Mouse (Mus musculus): ENCODE data around the gene Rnf121. TPM values are rescaled to one million over a fixed set of nuclear protein-coding genes. Genes with fewer than 3 reads are reported as not detected.

The Rnf121 gene
- total and polyA plus RNA-seq, 3 experiments = 20.7 to 23.9 (median 21.3) TPM

- Histone ChIP-seq H3K9ac (ENCODE audit: low read depth, low read length) (peak overlapping the region; percentile 77), H3K4me3 (peak overlapping the region; percentile 77), H3K4me1 (ENCODE audit: control insufficient read depth, insufficient read depth, low read length) (peaks cover 15% of the 10 kb centered on the region), H3K27ac (peak overlapping the region; percentile 98), H3K27me3 (ENCODE audit: control insufficient read depth, insufficient read depth, low read length) (no peaks in the 10 kb centered on the region), H3K36me3 (ENCODE audit: control insufficient read depth, insufficient read depth, low read length) (peaks cover 32% of the 10 kb centered on the region), H3K79me2 (replicated peaks; ENCODE audit: control insufficient read depth, insufficient read depth, low read length) (peaks cover 12% of the 10 kb centered on the region)
- DNase-seq = peak; percentile 82 to 87
- intact Hi-C loops (cut with DNase I) = loop anchor here (2.0 to 5.0 kb wide), 2 partner anchors 39 to 132 kb away; partner anchors contain the start of genes Inppl1, Lrrc51 and Numa1
- WGBS = 0% methylated on average over 19 of the region's 19 CpGs
- TF ChIP-seq CTCF (IDR thresholded peaks at IDR 0.05) (peak; percentile 23), POLR2A (IDR thresholded peaks at IDR 0.05; ENCODE audit: insufficient read depth, low read depth, low read length) (no peak; the same call in 1 of the 2 replicates)
These were observed 94.3 kb downstream of the Rnf121 start for GRCm38 (mm10) chr7:101970821-101971461.

GRCm38 (mm10) chr7:101970429-101970775, 94.9 kb downstream of the Rnf121 start:
- intact Hi-C loops (cut with DNase I) = loop anchor here (2.0 to 5.0 kb wide), 2 partner anchors 38 to 132 kb away; partner anchors contain the start of genes Inppl1, Lrrc51 and Numa1
- peak; percentile 91 to 93 for DNase-seq
- peak overlapping the region; percentile 86 for H3K9ac ChIP-seq (ENCODE audit: low read depth, low read length)
- peaks cover 11% of the 10 kb centered on the region for H3K79me2 ChIP-seq (replicated peaks; ENCODE audit: control insufficient read depth, insufficient read depth, low read length)
- peaks cover 28% of the 10 kb centered on the region for H3K36me3 ChIP-seq (ENCODE audit: control insufficient read depth, insufficient read depth, low read length)
- under 1% methylated on average over 14 of the region's 17 CpGs for WGBS
- no peak for TF ChIP-seq CTCF (IDR thresholded peaks at IDR 0.05)
- TF ChIP-seq POLR2A (IDR thresholded peaks at IDR 0.05; ENCODE audit: insufficient read depth, low read depth, low read length) = peak; percentile 49
- TF ChIP-seq EP300 (IDR thresholded peaks at IDR 0.05; ENCODE audit: insufficient read depth, low read depth, low read length) = 0 out of 2 replicates have a peak, but pooled peaks have one; percentile 20
- peaks cover 15% of the 10 kb centered on the region for H3K4me1 ChIP-seq (ENCODE audit: control insufficient read depth, insufficient read depth, low read length)
- no peaks in the 10 kb centered on the region for H3K27me3 ChIP-seq (ENCODE audit: control insufficient read depth, insufficient read depth, low read length)
- H3K4me3 ChIP-seq = peak overlapping the region; percentile 77
- peak overlapping the region; percentile 98 for H3K27ac ChIP-seq

- DNase-seq = peak; percentile 90 to 93
- TF ChIP-seq CTCF (IDR thresholded peaks at IDR 0.05) (peak; percentile 28), POLR2A (IDR thresholded peaks at IDR 0.05; ENCODE audit: insufficient read depth, low read depth, low read length) (0 out of 2 replicates have a peak, but pooled peaks have one; percentile 19), EP300 (IDR thresholded peaks at IDR 0.05; ENCODE audit: insufficient read depth, low read depth, low read length) (no peak)
- Histone ChIP-seq H3K4me3 (peak overlapping the region; percentile 77), H3K9ac (ENCODE audit: low read depth, low read length) (peak overlapping the region; percentile 86), H3K4me1 (ENCODE audit: control insufficient read depth, insufficient read depth, low read length) (peaks cover 12% of the 10 kb centered on the region), H3K79me2 (replicated peaks; ENCODE audit: control insufficient read depth, insufficient read depth, low read length) (peaks cover 9% of the 10 kb centered on the region), H3K36me3 (ENCODE audit: control insufficient read depth, insufficient read depth, low read length) (peaks cover 24% of the 10 kb centered on the region), H3K27me3 (ENCODE audit: control insufficient read depth, insufficient read depth, low read length) (no peaks in the 10 kb centered on the region), H3K27ac (peak overlapping the region; percentile 98)
- under 1% methylated on average over 49 of the region's 53 CpGs for WGBS
- intact Hi-C loops (cut with DNase I) = loop anchor here (2.0 to 5.0 kb wide), 3 partner anchors 38 to 131 kb away; partner anchors contain the start of genes Inppl1, Lrrc51, Numa1 and Tomt
These were observed 95.4 kb downstream of the Rnf121 start for GRCm38 (mm10) chr7:101969694-101970428.

Other genes starting within 250 kb of the Rnf121 start
- under 1 TPM; 0.14 to 0.34 TPM for gene Phox2a, start 247.2 kb downstream of the Rnf121 start, total RNA-seq (2021)
- gene Phox2a, start 247.2 kb downstream of the Rnf121 start, polyA plus RNA-seq (2012; rRNA removed) = 0.20 and 0.33 TPM in 2 replicates
- gene Inppl1, start 227.2 kb downstream of the Rnf121 start, total RNA-seq (2021) = 100 to 1,000 TPM; 146 to 164 TPM
- gene Inppl1, start 227.2 kb downstream of the Rnf121 start, polyA plus RNA-seq (2012; rRNA removed) = 170 and 177 TPM in 2 replicates
- gene Folr2, start 208.3 kb downstream of the Rnf121 start, total RNA-seq (2021) = 1 to 10 TPM; 5.2 to 6.0 TPM
- 23.1 and 29.8 TPM in 2 replicates for gene Folr2, start 208.3 kb downstream of the Rnf121 start, polyA plus RNA-seq (2012; rRNA removed)
- gene Anapc15, start 201.8 kb downstream of the Rnf121 start, total RNA-seq (2021) = 10 to 100 TPM; 18.4 to 20.3 TPM
- 24.2 and 27.9 TPM in 2 replicates for gene Anapc15, start 201.8 kb downstream of the Rnf121 start, polyA plus RNA-seq (2012; rRNA removed)
- not detected for gene Folr1, start 194.7 kb downstream of the Rnf121 start, total RNA-seq (2021)
- 0.39 and 2.1 TPM in 2 replicates for gene Folr1, start 194.7 kb downstream of the Rnf121 start, polyA plus RNA-seq (2012; rRNA removed)
- 100 to 1,000 TPM; 104 to 125 TPM for gene Lamtor1, start 159.6 kb downstream of the Rnf121 start, total RNA-seq (2021)
- 244 and 272 TPM in 2 replicates for gene Lamtor1, start 159.6 kb downstream of the Rnf121 start, polyA plus RNA-seq (2012; rRNA removed)
- gene Tomt, start 159.1 kb downstream of the Rnf121 start, total RNA-seq (2021) = not detected
- gene Tomt, start 159.1 kb downstream of the Rnf121 start, polyA plus RNA-seq (2012; rRNA removed) = 0.12 TPM in 1 of 2 replicates, not detected in the other
- 1 to 10 TPM; 3.0 to 4.5 TPM for gene Lrrc51, start 131.6 kb downstream of the Rnf121 start, total RNA-seq (2021)
- 7.5 and 11.6 TPM in 2 replicates for gene Lrrc51, start 131.6 kb downstream of the Rnf121 start, polyA plus RNA-seq (2012; rRNA removed)
- gene Numa1, start 131.4 kb downstream of the Rnf121 start, total RNA-seq (2021) = 10 to 100 TPM; 88.3 to 93.8 TPM
- 53.3 and 63.3 TPM in 2 replicates for gene Numa1, start 131.4 kb downstream of the Rnf121 start, polyA plus RNA-seq (2012; rRNA removed)
- 10 to 100 TPM in 1 of 2 experiments, 1 to 10 TPM in 1; 8.6 to 12.3 TPM for gene Il18bp, start 46.8 kb downstream of the Rnf121 start, total RNA-seq (2021)
- 14.4 and 21.8 TPM in 2 replicates for gene Il18bp, start 46.8 kb downstream of the Rnf121 start, polyA plus RNA-seq (2012; rRNA removed)
- 1 to 10 TPM; 5.7 to 6.5 TPM for gene Xndc1, start within 50 bp of the Rnf121 start, total RNA-seq (2021)
- 11.2 and 18.6 TPM in 2 replicates for gene Xndc1, start within 50 bp of the Rnf121 start, polyA plus RNA-seq (2012; rRNA removed)
- under 1 TPM; 0.81 to 0.98 TPM for gene Xntrpc, start 244 bp upstream of the Rnf121 start, total RNA-seq (2021)
- gene Xntrpc, start 244 bp upstream of the Rnf121 start, polyA plus RNA-seq (2012; rRNA removed) = 1.2 and 2.4 TPM in 2 replicates
- gene Trpc2, start 17.6 kb upstream of the Rnf121 start, total RNA-seq (2021) = under 1 TPM in 1 of 2 experiments, not detected in 1; 0.23 TPM
- gene Trpc2, start 17.6 kb upstream of the Rnf121 start, polyA plus RNA-seq (2012; rRNA removed) = 0.70 and 1.2 TPM in 2 replicates
- gene Art1, start 36.3 kb upstream of the Rnf121 start, total RNA-seq (2021) = 100 to 1,000 TPM; 242 to 279 TPM
- gene Art1, start 36.3 kb upstream of the Rnf121 start, polyA plus RNA-seq (2012; rRNA removed) = 251 and 293 TPM in 2 replicates
- 10 to 100 TPM; 15.7 to 18.3 TPM for gene Art5, start 44.0 kb upstream of the Rnf121 start, total RNA-seq (2021)
- 13.8 and 13.9 TPM in 2 replicates for gene Art5, start 44.0 kb upstream of the Rnf121 start, polyA plus RNA-seq (2012; rRNA removed)
- gene Chrna10, start 51.4 kb upstream of the Rnf121 start, total RNA-seq (2021) = not detected
- gene Chrna10, start 51.4 kb upstream of the Rnf121 start, polyA plus RNA-seq (2012; rRNA removed) = 0.21 TPM in 1 of 2 replicates, not detected in the other
- gene Nup98, start 144.7 kb upstream of the Rnf121 start, total RNA-seq (2021) = 10 to 100 TPM; 31.9 to 32.9 TPM
- 9.9 and 15.6 TPM in 2 replicates for gene Nup98, start 144.7 kb upstream of the Rnf121 start, polyA plus RNA-seq (2012; rRNA removed)
- 10 to 100 TPM; 59.7 to 65.4 TPM for gene Pgap2, start 144.7 kb upstream of the Rnf121 start, total RNA-seq (2021)
- gene Pgap2, start 144.7 kb upstream of the Rnf121 start, polyA plus RNA-seq (2012; rRNA removed) = 111 and 124 TPM in 2 replicates
- gene Rhog, start 190.6 kb upstream of the Rnf121 start, total RNA-seq (2021) = 10 to 100 TPM; 22.4 to 26.3 TPM
- gene Rhog, start 190.6 kb upstream of the Rnf121 start, polyA plus RNA-seq (2012; rRNA removed) = 22.5 and 34.2 TPM in 2 replicates
- 10 to 100 TPM; 23.9 to 24.1 TPM for gene Stim1, start 202.3 kb upstream of the Rnf121 start, total RNA-seq (2021)
- 22.8 and 26.8 TPM in 2 replicates for gene Stim1, start 202.3 kb upstream of the Rnf121 start, polyA plus RNA-seq (2012; rRNA removed)